Mouse (Mus musculus): ENCODE measurements around the gene Soat2.

The Soat2 gene

GRCm38 (mm10) chr15:102179924-102180323, 29.6 kb downstream of the Soat2 start:
- no peak for ATAC-seq (ENCODE audit: insufficient number of reproducible peaks, low FRiP score, low TSS enrichment)

- no peak for ATAC-seq (ENCODE audit: insufficient number of reproducible peaks, low FRiP score, low TSS enrichment)
Measured at GRCm38 (mm10) chr15:102183076-102183475, 32.8 kb downstream of the Soat2 start.

GRCm38 (mm10) chr15:102186239-102186638, 35.9 kb downstream of the Soat2 start:
- ATAC-seq (ENCODE audit: insufficient number of reproducible peaks, low FRiP score, low TSS enrichment): no peak

GRCm38 (mm10) chr15:102188096-102188495, 37.8 kb downstream of the Soat2 start:
- ATAC-seq (ENCODE audit: insufficient number of reproducible peaks, low FRiP score, low TSS enrichment): no peak

- ATAC-seq (ENCODE audit: insufficient number of reproducible peaks, low FRiP score, low TSS enrichment): no peak
Measured at GRCm38 (mm10) chr15:102188883-102189282, 38.6 kb downstream of the Soat2 start.

- ATAC-seq (ENCODE audit: insufficient number of reproducible peaks, low FRiP score, low TSS enrichment): no peak
Measured at GRCm38 (mm10) chr15:102191699-102192098, 41.4 kb downstream of the Soat2 start.

GRCm38 (mm10) chr15:102192271-102192812, 42.0 kb downstream of the Soat2 start:
- no peak for ATAC-seq (ENCODE audit: insufficient number of reproducible peaks, low FRiP score, low TSS enrichment)

- no peak for ATAC-seq (ENCODE audit: insufficient number of reproducible peaks, low FRiP score, low TSS enrichment)
Measured at GRCm38 (mm10) chr15:102192820-102193386, 42.6 kb downstream of the Soat2 start.

- no peak for ATAC-seq (ENCODE audit: insufficient number of reproducible peaks, low FRiP score, low TSS enrichment)
Measured at GRCm38 (mm10) chr15:102193652-102194051, 43.3 kb downstream of the Soat2 start.

- no peak for ATAC-seq (ENCODE audit: insufficient number of reproducible peaks, low FRiP score, low TSS enrichment)
Measured at GRCm38 (mm10) chr15:102194439-102194838, 44.1 kb downstream of the Soat2 start.

- no peak for ATAC-seq (ENCODE audit: insufficient number of reproducible peaks, low FRiP score, low TSS enrichment)
Measured at GRCm38 (mm10) chr15:102195373-102195772, 45.0 kb downstream of the Soat2 start.

- ATAC-seq (ENCODE audit: insufficient number of reproducible peaks, low FRiP score, low TSS enrichment): no peak
Measured at GRCm38 (mm10) chr15:102198841-102199240, 48.5 kb downstream of the Soat2 start.

GRCm38 (mm10) chr15:102202971-102203834, 52.9 kb downstream of the Soat2 start, which contains the start of gene Zfp740:
TSS of gene Zfp740 (plus strand) at chr15:102203249.
- peak; percentile 94 for ATAC-seq (ENCODE audit: insufficient number of reproducible peaks, low FRiP score, low TSS enrichment)

- ATAC-seq (ENCODE audit: insufficient number of reproducible peaks, low FRiP score, low TSS enrichment): peak; percentile 38; the same call in 1 of the 2 replicates
Measured at GRCm38 (mm10) chr15:102203835-102204381, 53.6 kb downstream of the Soat2 start.

GRCm38 (mm10) chr15:102204674-102205505, 54.6 kb downstream of the Soat2 start, which contains the start of gene Csad:
TSS of gene Csad (minus strand) at chr15:102204724.
- no peak for ATAC-seq (ENCODE audit: insufficient number of reproducible peaks, low FRiP score, low TSS enrichment)

- ATAC-seq (ENCODE audit: insufficient number of reproducible peaks, low FRiP score, low TSS enrichment): no peak
Measured at GRCm38 (mm10) chr15:102205779-102206178, 55.5 kb downstream of the Soat2 start.

- no peak for ATAC-seq (ENCODE audit: insufficient number of reproducible peaks, low FRiP score, low TSS enrichment)
Measured at GRCm38 (mm10) chr15:102207351-102207750, 57.0 kb downstream of the Soat2 start.

- no peak for ATAC-seq (ENCODE audit: insufficient number of reproducible peaks, low FRiP score, low TSS enrichment)
Measured at GRCm38 (mm10) chr15:102208092-102208561, 57.8 kb downstream of the Soat2 start.

- no peak for ATAC-seq (ENCODE audit: insufficient number of reproducible peaks, low FRiP score, low TSS enrichment)
Measured at GRCm38 (mm10) chr15:102209114-102209513, 58.8 kb downstream of the Soat2 start.

GRCm38 (mm10) chr15:102210816-102211215, 60.5 kb downstream of the Soat2 start:
- ATAC-seq (ENCODE audit: insufficient number of reproducible peaks, low FRiP score, low TSS enrichment): no peak
